Mouse (Mus musculus) cerebellum, adult 11-12 months (tissue): ENCODE results near the gene Speg.
A peak's percentile ranks its signal among the peaks of the same experiment; 100 is the strongest.

ENCODE experiments used
- DNase-seq: peaks from one replicate; pipeline ENCODE4 v3.0.0; 2022

Gene Speg

GRCm38 (mm10) chr1:75398761-75399402 is 23.8 kb downstream of the Speg start:
- DNase-seq: peak; percentile 85

GRCm38 (mm10) chr1:75399755-75400492 is 24.8 kb downstream of the Speg start:
- peak; percentile 71 for DNase-seq

- DNase-seq: no peak
Observed at GRCm38 (mm10) chr1:75400493-75401115, 25.5 kb downstream of the Speg start.

- DNase-seq: no peak
Observed at GRCm38 (mm10) chr1:75405547-75405946, 30.4 kb downstream of the Speg start.

GRCm38 (mm10) chr1:75406173-75406572 is 31.1 kb downstream of the Speg start:
- DNase-seq: no peak

- no peak for DNase-seq
Observed at GRCm38 (mm10) chr1:75407056-75407455, 32.0 kb downstream of the Speg start.

- DNase-seq: no peak
Observed at GRCm38 (mm10) chr1:75408210-75408609, 33.1 kb downstream of the Speg start.

GRCm38 (mm10) chr1:75409950-75410349 is 34.9 kb downstream of the Speg start:
- no peak for DNase-seq

- no peak for DNase-seq
Observed at GRCm38 (mm10) chr1:75412196-75412595, 37.1 kb downstream of the Speg start.

- peak; percentile 88 for DNase-seq
Observed at GRCm38 (mm10) chr1:75413749-75414148, 38.7 kb downstream of the Speg start.

- DNase-seq: no peak
Observed at GRCm38 (mm10) chr1:75421794-75422193, 46.7 kb downstream of the Speg start.

GRCm38 (mm10) chr1:75422216-75422822 is 47.2 kb downstream of the Speg start:
- DNase-seq: no peak

- DNase-seq: no peak
Observed at GRCm38 (mm10) chr1:75422823-75423471, 47.9 kb downstream of the Speg start.

GRCm38 (mm10) chr1:75423780-75424390 is 48.8 kb downstream of the Speg start:
- DNase-seq: no peak

- DNase-seq: peak; percentile 77
Observed at GRCm38 (mm10) chr1:75425796-75426471, 50.8 kb downstream of the Speg start.

GRCm38 (mm10) chr1:75435475-75436328 is 60.6 kb downstream of the Speg start, which contains the start of gene Gmppa:
TSS of gene Gmppa (plus strand) at chr1:75435930.
- peak; percentile 78 for DNase-seq

- peak; percentile 66 for DNase-seq
Observed at GRCm38 (mm10) chr1:75438782-75439181, 63.7 kb downstream of the Speg start.

- DNase-seq: peak; percentile 79
Observed at GRCm38 (mm10) chr1:75440661-75441060, 65.6 kb downstream of the Speg start.

GRCm38 (mm10) chr1:75441471-75441996 is 66.4 kb downstream of the Speg start:
- peak; percentile 73 for DNase-seq

- peak; percentile 86 for DNase-seq
Observed at GRCm38 (mm10) chr1:75442171-75442570, 67.1 kb downstream of the Speg start.

- DNase-seq: peak; percentile 97
Observed at GRCm38 (mm10) chr1:75442811-75443210, 67.7 kb downstream of the Speg start.
